Mouse (Mus musculus) T-helper 17 cell (primary cell): ENCODE measurements around the gene Olfr322.

Experiments
- in situ Hi-C, 2 experiments: fragments of 300-600 bp; cut with MboI, MseI; formaldehyde crosslinking; loops; 1 replicate in 1 of 2; 2 replicates in 1 of 2; pipeline ENCODE4 v1.15.1; 2025; ENCODE audit warnings: high pct_unique_total_duplicates in 2 of 2

The Olfr322 gene

GRCm38 (mm10) chr11:58658596-58658995, at the start of gene Olfr322:
TSS of gene Olfr322 (plus strand) at chr11:58658782.
- in situ Hi-C loops = no loop called here

- in situ Hi-C loops = no loop called here
Measured at GRCm38 (mm10) chr11:58613359-58613758, 45.2 kb upstream of the Olfr322 start.

DNA sequence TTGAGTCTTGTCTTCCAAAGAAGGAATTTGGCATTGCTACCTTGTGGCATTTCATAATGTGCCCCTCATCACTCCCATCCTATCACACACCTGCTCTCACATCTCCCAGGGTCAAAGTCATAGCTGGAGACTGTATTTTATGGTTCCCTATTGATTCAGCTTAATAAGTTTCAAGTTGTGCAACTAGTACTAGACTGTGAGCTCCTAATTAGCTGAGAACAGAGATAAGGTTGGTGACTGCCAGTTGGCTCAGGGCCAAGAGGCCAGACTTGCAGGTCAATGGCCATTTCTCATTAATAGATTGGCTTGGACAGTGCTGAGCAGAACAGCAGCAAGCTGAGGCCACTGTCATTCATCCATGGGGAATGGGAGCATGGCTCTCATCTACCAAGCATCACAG, 44.1 kb upstream of the Olfr322 start:
- in situ Hi-C loops = no loop called here

DNA sequence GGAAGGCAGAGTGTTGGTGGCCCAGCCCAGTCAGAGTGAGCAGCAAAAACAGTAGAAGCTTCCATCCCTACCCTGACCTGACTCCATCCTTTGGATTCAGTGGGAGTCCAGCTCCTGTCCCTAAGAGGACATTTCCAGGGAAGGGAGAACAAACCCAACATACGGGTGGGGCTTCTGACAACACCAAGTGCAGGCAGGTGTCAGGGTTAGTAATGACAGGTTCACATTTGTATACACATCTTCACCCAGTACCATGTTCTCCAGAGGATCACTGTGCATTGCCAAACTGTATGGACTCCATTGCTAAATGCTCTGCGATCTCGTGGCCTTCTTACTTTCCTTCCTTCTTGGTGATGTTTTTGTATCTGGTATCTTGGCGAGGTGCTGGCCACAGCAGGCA, 42.6 kb upstream of the Olfr322 start, which contains the start of gene 2210407C18Rik:
Gene 2210407C18Rik, minus strand, starts transcription at position 101 of the 400 bp plus-strand sequence.
- in situ Hi-C loops = no loop called here

- in situ Hi-C loops = no loop called here
Measured at GRCm38 (mm10) chr11:58618369-58618768, 40.2 kb upstream of the Olfr322 start.

- in situ Hi-C loops = no loop called here
Measured at GRCm38 (mm10) chr11:58618793-58619192, 39.8 kb upstream of the Olfr322 start.

- in situ Hi-C loops = loop anchor here in 1 of 2 experiments (10.0 kb wide), 1 partner anchor 341 kb away; no protein-coding TSS in a partner anchor
Measured at GRCm38 (mm10) chr11:58626146-58626545, 32.4 kb upstream of the Olfr322 start.

DNA sequence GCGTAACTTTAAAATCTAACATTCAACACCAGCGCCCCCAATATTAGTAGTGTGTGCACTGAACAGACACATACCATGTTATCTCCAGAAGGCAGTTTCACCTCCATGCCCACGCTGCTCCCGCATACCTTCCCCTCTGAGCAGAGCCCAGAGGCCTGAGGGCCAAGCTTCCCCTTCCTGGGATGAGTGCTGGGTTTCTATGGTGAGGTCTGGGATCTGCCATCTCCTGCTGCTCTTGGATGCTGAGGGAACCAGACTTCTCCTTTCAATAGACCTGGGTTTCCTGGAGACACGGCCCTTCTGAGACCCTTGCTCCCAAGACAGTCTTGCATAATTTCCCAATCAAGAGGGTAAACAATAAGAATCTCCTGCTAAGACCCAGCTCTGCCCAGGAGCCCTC, 28.2 kb upstream of the Olfr322 start, which contains the start of gene Olfr323:
Gene Olfr323, minus strand, starts transcription at position 101 of the 400 bp plus-strand sequence.
- in situ Hi-C loops = no loop called here

GRCm38 (mm10) chr11:58634878-58635277, 23.7 kb upstream of the Olfr322 start:
- in situ Hi-C loops = no loop called here

- in situ Hi-C loops = no loop called here
Measured at GRCm38 (mm10) chr11:58636376-58636977, 22.1 kb upstream of the Olfr322 start.

GRCm38 (mm10) chr11:58638176-58638701, 20.3 kb upstream of the Olfr322 start:
- in situ Hi-C loops = no loop called here

DNA sequence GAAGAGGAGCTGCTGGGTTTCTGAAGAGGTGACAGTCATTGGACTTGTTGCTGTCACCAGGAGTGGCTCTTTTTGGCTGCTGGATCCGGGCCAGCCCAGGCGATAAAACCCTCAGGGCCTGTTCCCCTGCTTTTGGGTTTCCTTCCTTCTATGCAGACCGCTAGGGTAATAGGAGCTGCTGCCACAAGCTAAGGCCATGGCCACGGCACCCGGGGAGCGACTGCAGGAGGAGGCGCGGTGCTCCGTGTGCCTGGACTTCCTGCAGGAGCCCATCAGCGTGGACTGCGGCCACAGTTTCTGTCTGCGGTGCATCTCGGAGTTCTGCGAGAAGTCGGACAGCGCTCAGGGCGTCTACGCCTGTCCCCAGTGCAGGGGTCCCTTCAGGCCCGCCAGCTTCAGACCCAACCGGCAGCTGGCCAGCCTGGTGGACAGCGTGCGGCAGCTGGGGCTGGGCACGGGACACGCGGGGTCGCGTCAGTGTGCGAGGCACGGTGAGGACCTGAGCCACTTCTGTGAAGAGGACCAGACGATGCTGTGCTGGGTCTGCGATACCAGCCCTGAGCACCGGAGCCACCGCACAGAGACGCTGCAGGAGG, 18.2 kb upstream of the Olfr322 start, which contains the start of gene Trim58:
Gene Trim58, plus strand, starts transcription at position 194 of the 596 bp plus-strand sequence.
- in situ Hi-C loops = loop anchor here (10.0 kb wide), 2 partner anchors 366 to 466 kb away; partner anchors contain the start of genes 4930438A08Rik (in 1 of the 2) and Mrpl22 (in 1 of the 2)

- in situ Hi-C loops = loop anchor here (10.0 kb wide), 2 partner anchors 366 to 466 kb away; partner anchors contain the start of genes 4930438A08Rik (in 1 of the 2) and Mrpl22 (in 1 of the 2)
Measured at GRCm38 (mm10) chr11:58641057-58641456, 17.5 kb upstream of the Olfr322 start.

GRCm38 (mm10) chr11:58641638-58642358, 16.8 kb upstream of the Olfr322 start:
- in situ Hi-C loops = loop anchor here (10.0 kb wide), 2 partner anchors 367 to 467 kb away; partner anchors contain the start of genes 4930438A08Rik (in 1 of the 2) and Mrpl22 (in 1 of the 2)

DNA sequence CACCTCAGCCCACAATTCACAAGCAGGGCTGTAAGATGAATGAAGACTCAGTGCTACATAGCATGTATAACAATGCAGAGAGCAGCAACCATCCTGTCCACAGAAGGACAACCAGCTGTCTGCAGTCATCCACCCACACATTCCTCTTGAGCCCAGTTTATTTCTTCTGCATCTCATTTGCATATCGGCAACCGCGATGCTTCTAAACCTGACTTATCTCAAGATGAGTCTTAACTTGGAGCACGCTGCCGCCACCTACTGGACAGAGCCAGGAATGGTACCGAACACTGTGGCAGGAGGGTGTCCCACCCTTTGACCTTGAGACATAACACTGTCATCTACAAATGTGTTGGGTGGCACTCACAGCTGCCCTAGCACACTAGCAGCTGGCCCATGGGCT, 15.2 kb upstream of the Olfr322 start:
- in situ Hi-C loops = loop anchor here (10.0 kb wide), 2 partner anchors 369 to 469 kb away; partner anchors contain the start of genes 4930438A08Rik (in 1 of the 2) and Mrpl22 (in 1 of the 2)

DNA sequence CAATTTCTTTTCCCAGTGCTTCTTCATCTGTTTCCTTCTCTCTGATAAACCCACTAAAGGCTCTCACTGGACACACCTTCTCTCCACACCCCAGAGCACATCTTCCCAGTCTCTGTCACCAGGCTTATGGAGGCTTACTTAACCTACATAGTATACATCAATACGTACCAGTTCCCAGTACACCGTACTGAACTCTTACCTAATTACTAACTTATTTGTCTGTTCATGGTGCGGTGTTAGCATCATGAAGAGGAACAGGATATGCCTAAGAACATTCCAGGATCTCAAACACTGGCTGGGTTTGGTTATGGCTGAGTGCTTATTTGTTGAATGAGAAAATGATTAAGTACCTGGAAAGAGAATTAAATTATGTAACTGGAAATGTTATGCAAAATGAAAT, 3.4 kb upstream of the Olfr322 start:
- in situ Hi-C loops = no loop called here

DNA sequence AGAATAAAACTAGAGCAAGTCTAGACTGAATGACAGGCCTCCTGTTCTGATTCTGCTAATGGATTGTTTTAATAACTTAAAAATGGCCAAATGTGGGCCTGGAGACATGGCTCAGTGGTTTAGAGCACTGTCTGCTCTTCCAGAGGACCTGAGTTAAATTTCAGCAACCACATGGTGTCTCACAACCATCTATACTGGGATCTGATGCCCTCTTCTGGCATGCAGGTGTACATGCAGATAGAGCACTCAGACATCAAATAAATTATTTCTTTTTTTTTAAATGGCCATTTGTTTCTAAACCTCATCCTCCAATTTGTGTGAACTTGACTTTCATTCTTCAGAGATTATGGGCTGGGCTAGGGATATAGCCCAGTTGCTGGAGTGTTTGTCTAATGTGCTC, 10.7 kb downstream of the Olfr322 start:
- in situ Hi-C loops = loop anchor here in 1 of 2 experiments (5.0 kb wide), 1 partner anchor 63 kb away; no protein-coding TSS in a partner anchor

DNA sequence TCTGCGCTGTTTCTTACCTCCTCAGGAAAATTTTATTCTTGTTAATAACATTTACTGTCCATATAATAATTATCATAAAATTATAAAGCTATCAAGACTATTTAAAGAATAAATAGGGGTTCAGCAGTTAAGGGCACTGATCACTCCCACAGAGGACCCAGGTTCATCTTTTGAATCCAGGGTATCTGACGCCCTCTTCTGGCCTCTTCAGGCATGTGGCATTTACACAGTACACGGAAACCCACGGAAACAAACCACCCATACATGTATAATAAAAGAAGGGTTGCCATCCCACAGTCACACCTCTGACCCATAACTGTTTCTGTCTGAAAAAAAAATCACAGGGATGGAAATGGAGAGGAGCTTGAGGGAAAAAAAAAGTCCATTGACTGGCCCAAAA, 13.2 kb downstream of the Olfr322 start:
- in situ Hi-C loops = no loop called here

DNA sequence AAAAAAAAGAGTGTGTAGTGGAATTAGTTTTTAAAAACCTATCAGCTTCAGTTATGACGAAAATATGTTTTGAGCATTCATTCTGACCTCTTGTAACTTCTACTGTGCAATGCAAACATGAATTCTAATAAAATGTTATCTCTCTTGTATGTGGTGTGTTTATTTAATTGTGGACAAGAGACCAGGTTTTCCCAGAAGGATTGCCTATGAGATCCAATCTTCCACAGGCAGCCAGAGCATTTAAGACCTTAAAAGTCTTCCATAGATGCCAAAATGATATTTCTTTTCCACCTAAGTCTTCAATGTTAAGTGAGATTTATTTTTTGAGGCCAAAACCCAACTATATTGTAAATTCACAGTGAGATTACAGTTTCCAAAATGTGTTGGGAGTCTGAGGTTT, 22.2 kb downstream of the Olfr322 start, which contains the start of gene Olfr320:
Gene Olfr320, plus strand, starts transcription at position 301 of the 400 bp plus-strand sequence.
- in situ Hi-C loops = loop anchor here in 1 of 2 experiments (5.0 kb wide), 1 partner anchor 42 kb away; the partner anchor contains the start of gene Olfr318

DNA sequence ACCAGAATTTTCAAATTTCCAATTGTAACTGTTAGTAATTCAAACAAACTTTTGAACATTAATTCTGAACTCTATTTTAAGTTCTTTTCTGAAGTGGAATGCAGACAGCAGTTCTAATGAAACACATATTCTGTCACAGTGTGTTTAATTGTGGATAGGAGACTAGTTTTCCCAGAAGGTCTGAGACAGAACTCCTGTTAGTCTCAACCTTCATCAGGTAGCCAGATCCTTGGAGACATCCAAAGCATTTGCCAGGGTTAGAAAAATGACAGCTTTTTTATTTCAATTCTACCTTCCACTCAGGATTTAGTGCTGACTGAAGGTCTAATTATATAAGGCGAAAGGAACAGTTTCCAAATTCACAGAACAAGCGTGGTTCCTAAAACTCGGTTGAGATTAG, 40.3 kb downstream of the Olfr322 start, which contains the start of gene Olfr319:
Gene Olfr319, plus strand, starts transcription at position 301 of the 400 bp plus-strand sequence.
- in situ Hi-C loops = no loop called here

GRCm38 (mm10) chr11:58709086-58709485, 50.5 kb downstream of the Olfr322 start:
- in situ Hi-C loops = no loop called here
